Mouse (Mus musculus) midbrain, embryonic 12.5 days (tissue): Measurements from ENCODE around the gene Kank1. TPM values are rescaled to one million over a fixed set of nuclear protein-coding genes. Genes with fewer than 3 reads are reported as not detected.

Source experiments
- ATAC-seq: fragments of 200-750 bp; cut with Nextera tagmentation; 2 replicates; pipeline ENCODE4 v1.8.0; 2017; ENCODE audit warnings: low read depth, moderate TSS enrichment, moderate library complexity; ENCODE audit not compliant: low FRiP score
- H3K27ac ChIP-seq: fragments of 300-500 bp; sonication (generic); replicated peaks from 2 replicates; pipeline ENCODE4 v1.5.1; 2016; ENCODE audit warnings: mild to moderate bottlenecking
- H3K27me3 ChIP-seq: fragments of 300-500 bp; sonication (generic); 2 replicates; pipeline ENCODE4 v1.6.1; 2016; ENCODE audit warnings: mild to moderate bottlenecking
- H3K36me3 ChIP-seq: fragments of 300-500 bp; sonication (generic); 2 replicates; pipeline ENCODE4 v1.6.1; 2016
- H3K4me1 ChIP-seq: fragments of 300-500 bp; sonication (generic); 2 replicates; pipeline ENCODE4 v1.6.1; 2016
- H3K4me2 ChIP-seq: fragments of 300-500 bp; sonication (generic); replicated peaks from 2 replicates; pipeline ENCODE4 v1.6.1; 2016; ENCODE audit warnings: mild to moderate bottlenecking, moderate library complexity
- H3K4me3 ChIP-seq: fragments of 300-500 bp; sonication (generic); 2 replicates; pipeline ENCODE4 v1.5.1; 2016; ENCODE audit warnings: mild to moderate bottlenecking
- H3K9ac ChIP-seq: fragments of 300-500 bp; sonication (generic); replicated peaks from 2 replicates; pipeline ENCODE4 v1.6.1; 2016; ENCODE audit warnings: mild to moderate bottlenecking, moderate library complexity
- H3K9me3 ChIP-seq: fragments of 300-500 bp; sonication (generic); 2 replicates; pipeline ENCODE4 v1.6.1; 2016; ENCODE audit warnings: mild to moderate bottlenecking
- WGBS: fragments of 180-500 bp; shearing (Covaris S2); methylation state at CpG from one replicate; pipeline ENCODE4 v1.1.7; 2016; 5-methylcytosine and 5-hydroxymethylcytosine counted together
- polyA plus RNA-seq: library from polyadenylated mRNA; unstranded; fragments of >200 nt; fragmentation: Nextera tagmentation; extraction: Ambion mirVana; gene quantifications from 2 replicates; pipeline ENCODE4 v1.2.1, GENCODE M21; 2016

Gene Kank1
- polyA plus RNA-seq, 1 experiment from 2014 or later = 14.4 TPM

DNA sequence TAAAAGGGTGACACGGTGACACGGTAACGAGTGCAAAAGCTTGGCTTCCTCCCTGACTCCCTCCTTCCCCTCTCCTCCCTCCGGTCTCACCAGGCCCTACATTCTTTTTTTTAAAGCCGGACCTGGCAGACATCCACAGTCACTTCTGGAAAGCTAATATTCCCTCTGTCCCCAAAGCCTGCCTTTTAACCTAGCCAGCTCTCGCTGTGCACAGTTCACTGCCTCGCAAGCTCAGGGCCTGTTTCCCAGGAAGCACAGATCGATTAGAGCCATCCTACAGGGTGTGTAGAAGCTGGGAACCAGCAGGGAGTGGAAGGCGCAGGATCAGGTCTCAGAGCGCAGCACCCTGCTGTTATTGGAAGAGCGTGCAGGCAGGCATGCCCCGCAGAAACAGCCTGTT, 138.2 kb downstream of the Kank1 start:
- no peak overlapping the region for H3K4me3 ChIP-seq
- no peaks in the 10 kb centered on the region for H3K36me3 ChIP-seq
- H3K9me3 ChIP-seq = 0 out of 2 replicates have a peak, but pooled peaks cover 4% of the 10 kb centered on the region
- H3K27me3 ChIP-seq = no peaks in the 10 kb centered on the region
- no peak for ATAC-seq
- H3K9ac ChIP-seq = no peak overlapping the region
- peak overlapping the region; percentile 25 for H3K4me2 ChIP-seq
- 8% methylated on average over 12 of the region's 12 CpGs for WGBS
- peak overlapping the region; percentile 40 for H3K27ac ChIP-seq
- H3K4me1 ChIP-seq = peaks cover 17% of the 10 kb centered on the region

DNA sequence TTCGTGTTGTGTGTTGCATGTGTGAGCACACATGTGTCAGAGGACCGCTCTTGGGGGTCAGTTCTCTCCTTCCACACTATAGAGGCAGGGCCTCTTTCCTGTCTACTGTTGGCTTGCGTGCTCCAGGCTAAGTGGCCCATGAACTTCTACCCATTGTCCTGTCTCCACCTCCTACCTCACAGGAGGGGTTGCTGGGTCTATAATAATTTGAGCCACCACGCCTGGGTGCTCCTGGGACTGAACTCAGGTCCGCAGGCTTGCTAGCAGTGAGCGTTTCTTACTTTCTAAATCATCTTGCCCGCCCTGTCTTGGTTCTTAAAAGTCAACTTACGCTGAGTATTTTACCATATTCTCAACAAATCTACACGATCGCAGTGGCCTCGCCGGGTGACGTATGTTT, 140.1 kb downstream of the Kank1 start:
- H3K9ac ChIP-seq = no peak overlapping the region
- H3K4me3 ChIP-seq = no peak overlapping the region
- H3K4me1 ChIP-seq = peaks cover 19% of the 10 kb centered on the region
- no peaks in the 10 kb centered on the region for H3K27me3 ChIP-seq
- H3K36me3 ChIP-seq = no peaks in the 10 kb centered on the region
- H3K9me3 ChIP-seq = 0 out of 2 replicates have a peak, but pooled peaks cover 4% of the 10 kb centered on the region
- H3K27ac ChIP-seq = no peak overlapping the region
- no peak overlapping the region for H3K4me2 ChIP-seq
- 91% methylated on average over 13 of the region's 13 CpGs for WGBS
- no peak for ATAC-seq

DNA sequence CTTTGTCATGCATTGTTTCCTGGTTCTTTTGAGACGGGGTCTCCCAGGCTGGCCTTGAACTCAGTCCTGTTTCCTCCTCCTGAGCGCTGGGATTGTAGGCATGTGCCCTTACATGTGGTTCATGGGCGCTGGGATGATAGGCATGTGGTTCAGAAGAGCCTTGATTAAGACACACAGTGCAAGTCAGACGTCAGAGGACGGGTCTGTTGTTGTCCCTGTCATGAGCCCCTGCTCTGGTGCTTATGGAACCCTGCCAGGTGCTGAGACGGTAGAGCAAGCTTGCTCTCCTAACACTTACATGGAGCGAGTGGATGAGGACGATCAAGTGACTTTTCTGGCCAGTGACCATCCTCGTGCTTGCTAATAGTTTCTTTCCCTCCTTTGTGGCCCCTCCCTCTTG, 143.9 kb downstream of the Kank1 start:
- no peaks in the 10 kb centered on the region for H3K27me3 ChIP-seq
- H3K4me1 ChIP-seq = peaks cover 19% of the 10 kb centered on the region
- H3K9ac ChIP-seq = no peak overlapping the region
- no peak overlapping the region for H3K27ac ChIP-seq
- H3K4me2 ChIP-seq = no peak overlapping the region
- 0 out of 2 replicates have a peak, but pooled peaks cover 4% of the 10 kb centered on the region for H3K9me3 ChIP-seq
- H3K36me3 ChIP-seq = no peaks in the 10 kb centered on the region
- H3K4me3 ChIP-seq = no peak overlapping the region
- ATAC-seq = no peak
- WGBS = 88% methylated on average over 9 of the region's 9 CpGs

DNA sequence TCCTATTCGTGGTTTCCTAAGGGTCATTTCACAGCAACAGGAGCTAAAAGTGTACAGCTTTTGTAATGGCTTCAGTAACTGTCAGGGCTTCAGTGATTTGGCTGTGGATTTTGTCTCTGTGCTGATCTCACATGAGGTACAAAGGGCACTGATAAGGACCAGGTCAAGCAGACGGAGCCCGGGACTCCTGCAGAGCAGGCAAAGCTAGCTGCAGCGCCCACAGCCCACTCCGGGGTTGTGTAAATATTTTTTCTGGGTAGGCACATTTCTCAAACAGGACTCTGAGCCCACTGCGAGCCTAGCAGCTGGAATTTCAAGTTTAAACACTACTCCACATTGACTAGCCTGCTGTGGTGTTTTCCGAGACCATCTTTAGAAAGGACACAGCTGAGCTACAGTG, 145.2 kb downstream of the Kank1 start:
- Histone ChIP-seq H3K27me3 (no peaks in the 10 kb centered on the region), H3K4me3 (no peak overlapping the region), H3K27ac (peak overlapping the region; percentile 20), H3K4me1 (peaks cover 20% of the 10 kb centered on the region), H3K36me3 (no peaks in the 10 kb centered on the region), H3K4me2 (no peak overlapping the region), H3K9ac (no peak overlapping the region), H3K9me3 (0 out of 2 replicates have a peak, but pooled peaks cover 4% of the 10 kb centered on the region)
- WGBS = 39% methylated on average over 7 of the region's 7 CpGs
- ATAC-seq = no peak

DNA sequence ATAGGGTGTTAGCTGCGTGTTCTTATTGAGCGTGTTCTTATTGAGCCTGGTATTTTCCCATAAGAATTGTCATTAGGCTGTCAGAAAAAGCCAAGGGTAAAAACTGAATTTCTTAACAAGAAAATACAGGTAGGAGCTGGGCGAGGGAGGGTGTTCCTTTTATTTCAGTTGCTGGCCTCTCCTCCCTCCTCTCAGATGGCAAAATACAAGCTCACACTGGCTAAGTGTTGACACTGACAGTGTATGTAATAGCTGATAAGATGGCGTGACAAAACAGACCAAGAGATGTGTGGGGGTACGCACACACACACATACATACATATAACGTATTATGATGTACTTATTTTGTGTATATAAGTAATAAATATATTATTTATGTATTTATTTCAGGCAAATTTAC, 145.7 kb downstream of the Kank1 start:
- Histone ChIP-seq H3K4me2 (no peak overlapping the region), H3K27ac (peak overlapping the region; percentile 20), H3K36me3 (no peaks in the 10 kb centered on the region), H3K4me3 (no peak overlapping the region), H3K9ac (no peak overlapping the region), H3K27me3 (no peaks in the 10 kb centered on the region), H3K9me3 (0 out of 2 replicates have a peak, but pooled peaks cover 4% of the 10 kb centered on the region), H3K4me1 (peaks cover 20% of the 10 kb centered on the region)
- ATAC-seq = no peak
- WGBS = 69% methylated on average over 6 of the region's 6 CpGs

DNA sequence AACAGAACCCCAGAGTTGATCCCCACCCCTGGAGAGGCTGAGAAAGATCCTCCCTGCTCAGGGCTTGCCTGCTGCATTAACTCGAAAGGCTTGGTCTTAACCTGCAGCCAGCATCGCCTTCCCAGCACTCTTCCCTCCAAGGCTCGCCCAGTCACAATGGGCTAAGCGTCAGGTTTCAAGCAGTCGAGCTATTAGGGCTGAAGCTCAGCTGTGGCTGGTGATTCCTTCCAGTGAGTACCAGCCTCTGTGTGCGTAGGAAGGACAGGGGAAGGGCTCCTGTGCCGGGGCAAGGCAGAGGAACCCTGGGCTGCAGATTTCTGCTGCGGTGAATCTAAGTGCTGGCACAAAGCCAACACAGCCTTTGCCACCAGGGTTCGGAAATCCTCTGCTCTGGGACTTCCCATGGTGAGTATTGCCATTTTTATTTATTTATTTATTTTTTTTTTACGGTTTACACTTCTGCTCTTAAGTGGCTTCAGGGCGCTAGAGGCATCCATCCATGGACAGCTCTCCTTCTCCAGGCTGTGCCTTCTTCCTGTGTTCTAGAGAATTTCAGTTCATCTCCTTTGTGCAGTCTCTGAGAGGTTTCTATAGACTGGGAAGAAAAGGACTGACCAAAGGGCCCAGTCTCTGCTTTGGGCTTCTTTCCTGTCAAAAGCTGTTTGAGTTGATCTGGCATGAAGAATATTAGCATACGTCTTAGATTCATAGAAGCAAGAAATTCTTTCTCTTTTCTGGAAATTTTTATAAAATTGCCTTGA, 146.8 kb downstream of the Kank1 start:
- no peak overlapping the region for H3K9ac ChIP-seq
- no peaks in the 10 kb centered on the region for H3K27me3 ChIP-seq
- peak overlapping the region; percentile 70 for H3K27ac ChIP-seq
- WGBS = 9% methylated on average over 12 of the region's 12 CpGs
- H3K4me1 ChIP-seq = peaks cover 20% of the 10 kb centered on the region
- no peak overlapping the region for H3K4me3 ChIP-seq
- H3K9me3 ChIP-seq = 0 out of 2 replicates have a peak, but pooled peaks cover 4% of the 10 kb centered on the region
- ATAC-seq = peak; percentile 75
- H3K4me2 ChIP-seq = peak overlapping the region; percentile 32
- H3K36me3 ChIP-seq = no peaks in the 10 kb centered on the region

DNA sequence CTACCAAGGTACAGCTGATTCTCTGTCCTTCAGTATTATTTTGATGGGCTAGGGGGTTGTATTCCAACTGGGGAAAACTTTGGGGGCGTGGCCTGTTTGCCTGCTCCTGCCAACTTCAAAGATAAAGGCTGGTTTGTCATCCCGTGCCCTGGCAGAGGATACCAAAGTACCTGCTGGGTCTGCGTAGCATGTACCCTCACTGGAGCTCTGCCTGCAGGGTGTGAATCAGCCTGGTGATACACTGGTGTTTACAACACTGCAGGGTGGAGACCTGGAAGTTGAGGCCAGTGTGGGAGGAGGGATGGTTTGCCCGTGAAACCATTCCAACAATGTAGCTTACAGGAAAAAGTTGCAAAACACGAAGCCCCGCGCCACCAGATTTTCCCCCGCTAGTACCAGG, 149.2 kb downstream of the Kank1 start:
- Histone ChIP-seq H3K27ac (no peak overlapping the region), H3K36me3 (no peaks in the 10 kb centered on the region), H3K9ac (no peak overlapping the region), H3K9me3 (no peaks in the 10 kb centered on the region), H3K27me3 (no peaks in the 10 kb centered on the region), H3K4me3 (no peak overlapping the region), H3K4me2 (no peak overlapping the region), H3K4me1 (peaks cover 20% of the 10 kb centered on the region)
- ATAC-seq = no peak
- 76% methylated on average over 8 of the region's 8 CpGs for WGBS

DNA sequence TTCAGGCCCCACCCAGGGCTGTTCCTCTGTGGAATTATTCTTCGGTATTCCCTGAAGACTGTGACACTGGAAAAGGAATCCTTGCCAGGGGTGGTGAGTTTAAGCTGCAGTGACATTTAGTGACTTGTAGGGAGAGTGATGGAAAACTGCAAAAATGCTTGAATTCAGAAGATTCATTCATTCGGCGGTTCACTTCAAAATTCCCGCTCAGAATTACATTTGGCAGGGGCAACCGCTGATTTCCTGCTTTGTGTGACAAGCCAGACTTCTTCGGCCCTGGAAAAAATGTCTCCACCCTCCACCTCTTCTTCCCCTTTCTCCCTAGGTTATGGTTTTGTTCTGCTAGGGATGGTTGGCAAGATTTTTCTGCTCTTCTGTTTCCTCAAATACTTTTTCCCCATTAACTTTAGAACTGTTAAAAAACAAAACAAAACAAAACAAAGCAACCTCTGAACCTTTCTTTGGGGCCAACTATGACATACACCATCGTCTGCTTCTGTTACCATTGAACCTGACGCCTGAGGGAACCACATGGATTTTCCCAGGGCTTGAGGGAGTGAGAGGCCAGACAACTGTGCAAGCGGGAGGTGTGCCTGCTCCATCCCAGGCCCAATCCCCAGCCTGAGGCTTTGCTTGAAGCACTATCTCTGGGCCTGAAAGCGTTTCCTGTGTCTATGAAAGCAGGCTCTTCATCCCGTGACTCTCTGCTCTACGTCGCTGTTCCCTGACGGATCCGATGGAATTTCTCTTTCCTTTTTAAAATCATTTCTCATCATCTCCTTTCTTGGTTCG, 150.1 kb downstream of the Kank1 start:
- no peak overlapping the region for H3K4me2 ChIP-seq
- no peak overlapping the region for H3K4me3 ChIP-seq
- H3K27me3 ChIP-seq = no peaks in the 10 kb centered on the region
- no peaks in the 10 kb centered on the region for H3K36me3 ChIP-seq
- 88% methylated on average over 16 of the region's 16 CpGs for WGBS
- H3K9ac ChIP-seq = no peak overlapping the region
- no peak overlapping the region for H3K27ac ChIP-seq
- H3K4me1 ChIP-seq = peaks cover 18% of the 10 kb centered on the region
- no peak for ATAC-seq
- H3K9me3 ChIP-seq = no peaks in the 10 kb centered on the region

DNA sequence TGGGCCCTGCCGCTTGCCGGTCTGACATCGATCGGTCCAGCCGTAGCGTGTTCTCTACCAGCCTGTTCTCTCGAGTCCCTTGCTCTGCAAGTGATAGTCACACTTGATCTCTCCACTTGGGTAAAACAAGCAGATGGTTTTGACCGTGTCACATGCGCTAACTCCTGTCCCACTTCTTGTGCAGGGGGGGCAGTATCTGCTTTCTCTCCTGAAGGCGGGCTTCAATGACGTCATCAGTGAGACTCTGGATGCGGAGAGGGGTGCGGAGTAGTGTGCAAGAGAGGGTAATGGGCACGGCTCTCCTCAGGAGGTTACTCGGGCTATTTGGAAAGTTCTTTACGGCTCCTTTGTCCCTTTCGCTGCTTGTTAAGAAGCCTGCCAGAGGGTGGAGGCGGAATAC, 151.1 kb downstream of the Kank1 start:
- H3K27me3 ChIP-seq = no peaks in the 10 kb centered on the region
- no peaks in the 10 kb centered on the region for H3K9me3 ChIP-seq
- H3K4me3 ChIP-seq = no peak overlapping the region
- peaks cover 12% of the 10 kb centered on the region for H3K4me1 ChIP-seq
- 85% methylated on average over 18 of the region's 18 CpGs for WGBS
- ATAC-seq = no peak
- no peak overlapping the region for H3K9ac ChIP-seq
- no peak overlapping the region for H3K4me2 ChIP-seq
- no peaks in the 10 kb centered on the region for H3K36me3 ChIP-seq
- no peak overlapping the region for H3K27ac ChIP-seq

DNA sequence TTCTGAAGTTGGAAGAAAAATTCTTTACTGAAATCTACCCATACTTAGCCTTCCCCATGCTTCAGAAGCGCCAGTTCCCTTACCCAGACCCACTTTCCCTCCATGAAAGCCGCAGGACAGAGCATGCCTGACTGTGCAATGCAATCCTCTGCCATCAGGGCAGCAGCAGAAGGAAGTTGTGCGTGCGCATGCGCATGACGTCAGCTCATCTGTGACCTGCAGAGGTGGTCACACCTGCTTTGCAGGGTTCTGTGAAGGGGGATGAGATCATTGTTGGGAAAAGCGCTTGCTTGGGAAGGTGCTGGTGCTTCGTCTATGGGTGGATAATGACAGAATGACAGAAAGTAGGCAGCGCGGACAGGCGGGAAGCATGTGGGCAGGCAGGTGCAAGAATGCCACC, 155.4 kb downstream of the Kank1 start:
- no peak for ATAC-seq
- Histone ChIP-seq H3K9me3 (no peaks in the 10 kb centered on the region), H3K36me3 (no peaks in the 10 kb centered on the region), H3K27ac (no peak overlapping the region), H3K4me3 (no peak overlapping the region), H3K9ac (no peak overlapping the region), H3K4me1 (peaks cover 8% of the 10 kb centered on the region; the same call in 1 of the 2 replicates), H3K4me2 (no peak overlapping the region), H3K27me3 (peaks cover 4% of the 10 kb centered on the region)
- 94% methylated on average over 11 of the region's 11 CpGs for WGBS

DNA sequence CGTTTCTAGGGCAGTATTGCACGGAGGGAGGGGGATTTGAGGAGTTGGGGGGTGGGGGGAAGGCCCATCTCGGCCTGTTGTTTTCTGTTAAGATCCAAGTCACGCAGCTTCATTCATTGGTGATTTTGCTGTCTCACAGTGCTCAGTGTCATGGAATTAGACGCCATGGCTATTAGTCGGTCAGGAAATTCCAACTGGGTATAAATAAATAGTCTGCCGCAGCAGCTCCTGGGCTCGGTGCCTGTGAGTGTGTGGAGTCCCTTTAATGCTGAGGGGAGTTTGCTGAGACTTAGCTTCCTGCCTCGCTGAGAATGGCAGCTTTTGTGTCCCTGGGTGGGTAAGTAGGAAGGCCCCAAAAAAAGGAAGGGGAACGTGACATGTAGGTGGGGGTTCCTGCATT, 158.3 kb downstream of the Kank1 start:
- H3K27ac ChIP-seq = peak overlapping the region; percentile 66
- H3K4me3 ChIP-seq = no peak overlapping the region
- H3K4me1 ChIP-seq = peaks cover 19% of the 10 kb centered on the region

DNA sequence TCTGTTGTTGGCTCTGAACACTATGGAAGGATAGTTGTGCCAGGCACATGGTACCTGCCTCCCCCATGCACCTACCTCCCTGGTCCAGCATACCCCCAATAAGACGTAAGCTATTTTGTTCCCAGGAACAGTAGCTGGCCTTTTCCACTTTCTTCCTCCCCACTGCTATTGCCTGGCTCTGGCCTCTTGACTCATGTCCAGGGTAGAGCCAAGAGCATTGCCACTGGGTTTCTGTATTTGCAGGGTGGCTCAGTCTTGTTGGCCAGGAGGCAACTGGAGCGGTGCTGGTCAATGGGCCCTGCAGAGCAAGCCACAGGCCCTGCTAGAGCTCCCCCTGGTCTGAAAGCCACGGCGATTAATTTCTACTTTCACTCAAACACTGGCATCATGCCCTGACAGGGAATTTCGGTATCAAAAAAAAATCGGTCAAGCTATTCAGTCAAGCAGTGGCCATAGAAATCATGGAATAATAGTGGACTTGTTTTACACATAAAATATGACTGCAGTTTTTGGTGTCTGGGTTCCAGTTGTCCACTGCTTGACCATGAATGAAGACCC, 160.0 kb downstream of the Kank1 start:
- H3K4me2 ChIP-seq = no peak overlapping the region
- no peak for ATAC-seq
- H3K36me3 ChIP-seq = no peaks in the 10 kb centered on the region
- no peak overlapping the region for H3K4me3 ChIP-seq
- H3K9me3 ChIP-seq = no peaks in the 10 kb centered on the region
- peaks cover 29% of the 10 kb centered on the region for H3K27me3 ChIP-seq
- H3K4me1 ChIP-seq = peaks cover 36% of the 10 kb centered on the region
- 94% methylated on average over 6 of the region's 6 CpGs for WGBS
- no peak overlapping the region for H3K27ac ChIP-seq
- H3K9ac ChIP-seq = no peak overlapping the region

More for the DNA sequence above, 158.3 kb downstream of the Kank1 start:
- no peaks in the 10 kb centered on the region for H3K36me3 ChIP-seq
- WGBS = 11% methylated on average over 10 of the region's 10 CpGs
- peaks cover 23% of the 10 kb centered on the region for H3K27me3 ChIP-seq
- H3K4me2 ChIP-seq = peak overlapping the region; percentile 29
- H3K9ac ChIP-seq = no peak overlapping the region
- no peaks in the 10 kb centered on the region for H3K9me3 ChIP-seq
- ATAC-seq = peak; percentile 90
